Mouse (Mus musculus): ENCODE data around the gene Dyrk1a. TPM values are rescaled to one million over a fixed set of nuclear protein-coding genes. Genes with fewer than 3 reads are reported as not detected.

Dyrk1a gene
- polyA plus RNA-seq, 1 experiment: 47.8 TPM

DNA sequence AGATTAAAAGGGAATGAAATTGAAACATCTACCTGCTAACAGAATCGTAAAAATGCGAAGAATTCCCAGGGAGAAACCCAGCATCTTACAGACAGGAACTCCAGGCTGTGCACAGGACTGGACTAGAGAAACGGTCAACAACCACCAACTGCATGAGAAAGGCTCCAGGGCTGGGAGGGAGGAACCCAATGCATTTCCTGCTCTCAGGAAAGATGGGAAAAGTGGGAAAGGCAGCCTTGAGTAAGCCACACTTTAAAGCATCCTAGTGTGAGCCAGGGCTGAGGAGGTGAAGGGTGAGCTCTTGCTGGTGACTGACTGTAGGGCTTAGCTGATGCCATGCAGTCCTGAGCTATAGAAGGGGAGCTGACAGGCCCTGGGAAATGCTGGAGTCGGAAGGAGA, 131.3 kb downstream of the Dyrk1a start:
- no peak for DNase-seq (ENCODE audit: extremely low spot score in 1 of 2, low spot score in 1 of 2)

DNA sequence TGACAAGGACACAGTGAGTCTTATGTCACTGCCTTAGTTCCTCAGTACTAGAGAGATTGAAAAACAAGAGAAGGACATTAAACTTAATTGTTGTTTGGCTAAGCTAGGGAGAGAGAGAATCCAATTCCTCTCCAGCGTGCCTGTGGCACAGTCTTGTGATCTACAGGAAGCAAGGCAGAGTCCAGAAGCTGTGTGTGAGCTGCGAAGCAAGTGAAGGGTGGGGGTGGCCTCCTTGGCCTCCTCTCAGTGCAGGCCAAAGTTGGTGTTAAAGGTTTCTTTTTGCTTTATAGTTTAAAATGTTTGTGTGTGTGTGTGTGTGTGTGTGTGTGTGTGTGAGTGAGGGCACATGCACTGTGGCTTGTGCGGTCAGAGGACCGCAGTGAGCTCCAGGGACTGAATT, 132.2 kb downstream of the Dyrk1a start:
- DNase-seq (ENCODE audit: extremely low spot score in 1 of 2, low spot score in 1 of 2): no peak

DNA sequence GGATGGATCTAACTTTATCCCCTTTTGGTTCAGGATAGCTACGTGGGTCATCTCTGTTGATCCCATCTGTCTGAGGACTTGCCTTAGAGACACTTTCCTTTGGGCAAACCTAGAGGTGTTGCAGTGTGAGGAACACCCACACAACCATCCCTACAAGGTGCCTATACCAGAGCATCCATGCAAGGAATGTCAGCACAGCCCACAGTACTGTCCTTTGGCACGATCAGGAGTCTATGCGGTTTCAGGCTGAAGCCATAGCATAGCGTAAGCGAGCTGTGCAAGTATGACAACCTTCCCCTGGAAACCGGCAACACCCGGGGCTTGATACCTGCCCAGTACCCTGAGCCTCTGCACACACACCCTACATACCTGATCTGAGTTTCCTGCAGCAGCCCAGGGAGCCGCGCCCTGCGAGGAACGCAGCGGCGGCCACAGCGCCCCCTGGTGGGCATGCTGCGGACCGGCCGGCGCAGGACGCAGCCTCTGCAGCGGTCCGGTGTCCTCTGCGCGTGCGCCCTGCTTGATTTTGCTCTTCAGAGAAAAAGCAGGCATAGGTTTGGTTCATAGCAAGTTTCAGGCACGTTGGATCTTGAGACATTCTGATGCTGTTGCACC, 143.8 kb downstream of the Dyrk1a start:
- peak; percentile 47 to 88 for DNase-seq (ENCODE audit: extremely low spot score in 1 of 2, low spot score in 1 of 2)

DNA sequence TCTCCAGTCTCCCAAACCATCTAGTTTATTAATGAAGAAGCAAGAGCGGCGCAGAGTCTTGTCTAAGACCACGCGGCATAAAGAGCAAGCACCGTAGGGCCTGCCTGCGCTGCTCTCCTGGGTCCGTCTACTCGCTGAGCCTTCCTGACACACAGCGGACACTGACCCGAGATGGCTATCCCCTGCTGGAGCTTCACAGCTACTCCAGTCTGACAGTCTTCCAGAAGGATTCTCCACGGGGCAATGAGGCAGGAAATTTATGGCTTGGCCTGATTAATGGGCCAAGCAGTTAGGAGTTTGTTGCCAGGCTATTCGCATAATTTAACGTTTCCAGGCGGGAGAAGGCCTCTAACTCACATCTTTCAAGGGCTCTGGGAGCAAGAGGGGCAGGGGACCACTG, 144.7 kb downstream of the Dyrk1a start:
- no peak for DNase-seq (ENCODE audit: extremely low spot score in 1 of 2, low spot score in 1 of 2)

DNA sequence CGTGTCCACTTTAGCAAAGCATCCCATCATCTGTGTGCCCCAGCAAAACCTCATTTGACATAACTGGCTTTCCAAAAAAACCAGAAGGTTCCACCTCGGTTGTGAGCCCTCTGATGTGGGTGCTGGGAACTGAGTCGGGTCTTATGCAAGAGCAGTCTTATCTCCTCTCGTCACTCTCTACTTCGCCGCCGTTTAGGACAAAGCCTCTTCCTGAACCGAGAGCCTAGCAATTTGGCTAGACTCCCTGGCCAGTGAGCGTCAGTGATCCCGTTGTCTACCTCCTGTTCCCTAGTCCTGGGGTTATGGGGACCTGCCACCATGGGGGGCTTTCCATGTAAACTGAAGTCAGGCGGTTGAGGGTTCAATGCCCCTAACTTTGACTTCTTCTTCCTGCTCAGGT, 147.2 kb downstream of the Dyrk1a start:
- no peak for DNase-seq (ENCODE audit: extremely low spot score in 1 of 2, low spot score in 1 of 2)

DNA sequence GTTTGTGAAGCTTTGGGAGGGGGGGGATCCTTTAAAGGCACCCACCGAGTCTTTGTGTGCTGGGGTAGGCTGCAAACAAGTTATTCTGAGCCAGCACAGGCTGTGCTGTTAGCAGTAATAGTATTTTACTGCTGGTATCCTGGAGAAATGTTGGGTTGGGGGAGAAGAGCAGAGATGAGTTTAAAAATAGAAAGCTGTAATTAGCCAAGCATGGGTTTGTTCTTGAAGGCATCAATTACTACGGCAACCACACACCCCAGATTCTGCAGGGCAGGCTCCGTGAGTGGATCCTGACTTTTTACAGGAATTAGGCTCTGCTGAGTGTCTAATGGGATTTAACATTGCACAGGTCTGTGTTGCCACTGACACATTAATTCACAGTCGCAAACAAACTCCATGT, 149.1 kb downstream of the Dyrk1a start:
- DNase-seq (ENCODE audit: extremely low spot score in 1 of 2, low spot score in 1 of 2): no peak

DNA sequence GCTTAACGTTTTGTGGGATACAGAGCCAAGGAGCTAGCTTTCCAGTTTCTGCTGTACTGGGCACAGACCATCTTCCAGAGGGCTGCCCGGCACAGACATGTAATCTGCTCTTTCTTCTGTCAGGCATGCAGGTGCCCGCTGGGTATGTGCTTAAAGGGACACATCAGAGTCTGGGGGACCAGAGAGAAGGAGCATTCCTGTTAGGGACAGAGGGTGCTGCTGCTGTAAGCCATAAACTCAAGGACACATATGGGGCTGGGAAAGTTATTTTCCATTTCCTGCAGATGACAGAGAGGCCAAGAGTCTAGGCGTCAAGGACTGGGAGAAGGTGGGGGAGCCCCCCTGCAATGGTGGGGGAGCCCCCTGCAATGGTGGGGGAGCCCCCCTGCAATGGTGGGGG, 149.7 kb downstream of the Dyrk1a start:
- DNase-seq (ENCODE audit: extremely low spot score in 1 of 2, low spot score in 1 of 2): no peak

DNA sequence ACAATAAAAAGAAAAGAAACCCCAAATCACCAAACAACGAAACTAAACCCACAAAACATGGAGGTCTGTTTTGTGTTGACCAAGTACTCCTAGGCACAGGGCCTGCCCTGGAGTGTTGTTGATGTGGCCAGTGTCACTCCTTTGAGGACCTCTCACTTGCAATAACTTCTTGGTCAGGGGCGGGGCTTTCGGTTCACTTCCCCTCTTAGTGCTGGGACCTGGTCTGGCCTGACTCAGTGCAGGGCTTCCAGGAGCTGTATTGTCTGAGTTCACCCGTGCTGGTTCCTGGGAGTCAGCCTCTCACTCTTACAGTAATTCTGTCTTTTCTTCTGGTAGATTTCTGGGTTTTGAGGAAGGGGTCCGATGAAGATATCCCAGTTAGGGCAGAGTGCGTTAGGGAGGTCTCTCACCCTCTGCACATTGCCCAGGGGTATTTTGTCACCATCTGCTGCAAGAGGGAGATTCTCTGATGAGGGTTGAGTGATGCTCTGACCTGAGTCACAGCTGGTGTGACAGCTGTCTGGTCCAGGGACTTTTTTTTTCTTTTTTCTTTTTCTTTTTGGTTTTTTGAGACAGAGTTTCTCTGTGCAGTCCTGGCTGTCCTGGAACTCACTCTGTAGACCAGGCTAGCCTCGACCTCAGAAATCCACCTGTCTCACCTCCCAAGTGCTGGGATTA, 150.8 kb downstream of the Dyrk1a start:
- no peak for DNase-seq (ENCODE audit: extremely low spot score in 1 of 2, low spot score in 1 of 2)

DNA sequence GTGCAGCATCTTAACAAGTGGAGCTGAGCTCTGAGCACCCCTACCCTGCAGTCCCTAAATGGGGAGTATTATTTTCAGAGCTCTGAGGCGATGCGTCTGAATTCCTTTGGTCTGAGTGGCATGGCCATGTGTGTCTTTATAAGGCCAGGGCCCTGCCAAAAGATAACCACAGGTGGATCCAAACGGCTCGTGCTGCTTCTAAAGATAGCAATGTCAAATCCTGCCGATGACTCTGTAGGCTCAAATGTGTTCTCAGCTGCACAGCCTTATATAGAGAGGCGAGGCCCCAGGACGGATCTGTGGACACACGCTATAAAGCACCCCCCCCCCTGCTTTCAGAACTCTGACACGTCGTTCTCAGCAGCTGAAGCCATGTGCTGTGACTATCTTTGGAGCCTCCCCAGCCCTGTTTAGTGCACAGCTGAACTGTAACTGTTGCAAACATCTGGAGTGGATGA, 151.8 kb downstream of the Dyrk1a start:
- DNase-seq (ENCODE audit: extremely low spot score in 1 of 2, low spot score in 1 of 2): no peak

DNA sequence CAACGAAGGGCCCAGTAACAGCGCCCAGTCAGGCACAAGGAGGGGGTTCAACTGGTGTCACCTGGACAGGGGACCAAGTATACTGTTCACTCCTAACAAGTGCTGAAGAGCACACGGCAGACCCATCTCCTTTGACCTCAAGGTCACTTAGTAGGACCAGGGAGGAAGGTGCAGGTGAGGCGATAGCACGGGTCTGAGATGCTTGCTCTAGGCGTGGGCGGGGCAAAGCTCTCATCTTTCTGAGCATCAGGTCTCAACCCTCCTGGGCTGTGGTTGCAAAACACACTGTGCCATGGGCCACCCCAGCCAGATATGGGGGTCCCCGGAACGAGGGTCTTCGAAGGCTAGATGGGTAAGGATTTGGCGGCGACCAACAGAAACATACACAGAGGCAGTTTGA, 153.1 kb downstream of the Dyrk1a start:
- no peak for DNase-seq (ENCODE audit: extremely low spot score in 1 of 2, low spot score in 1 of 2)

DNA sequence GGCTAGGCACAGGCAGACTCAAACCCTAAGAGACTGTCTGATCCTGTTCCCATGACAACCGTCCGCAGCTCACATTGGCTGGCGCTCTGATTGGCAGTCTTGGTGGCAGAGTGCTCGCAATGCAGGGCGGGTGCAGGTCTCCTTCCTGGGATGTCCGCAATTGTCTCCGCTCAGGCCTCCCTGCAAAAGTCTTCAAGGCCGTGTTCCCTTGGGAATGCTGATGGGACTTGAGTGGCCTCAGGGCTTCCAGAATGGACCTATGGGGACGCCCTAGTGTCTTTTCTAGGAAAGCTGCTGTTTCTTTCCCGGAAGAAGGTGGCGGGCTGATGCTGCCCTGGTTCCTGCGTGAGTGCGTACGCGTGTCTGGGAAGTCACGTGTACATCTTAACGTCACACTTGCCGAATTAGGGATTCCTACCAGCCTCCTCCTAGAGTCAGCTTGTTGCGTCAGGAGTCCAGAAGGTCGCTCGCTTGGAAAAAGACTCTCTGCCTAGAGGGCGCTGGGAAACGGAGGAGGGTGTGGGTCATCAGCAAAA, 154.3 kb downstream of the Dyrk1a start:
- DNase-seq (ENCODE audit: extremely low spot score in 1 of 2, low spot score in 1 of 2): peak; percentile 91 to 94

DNA sequence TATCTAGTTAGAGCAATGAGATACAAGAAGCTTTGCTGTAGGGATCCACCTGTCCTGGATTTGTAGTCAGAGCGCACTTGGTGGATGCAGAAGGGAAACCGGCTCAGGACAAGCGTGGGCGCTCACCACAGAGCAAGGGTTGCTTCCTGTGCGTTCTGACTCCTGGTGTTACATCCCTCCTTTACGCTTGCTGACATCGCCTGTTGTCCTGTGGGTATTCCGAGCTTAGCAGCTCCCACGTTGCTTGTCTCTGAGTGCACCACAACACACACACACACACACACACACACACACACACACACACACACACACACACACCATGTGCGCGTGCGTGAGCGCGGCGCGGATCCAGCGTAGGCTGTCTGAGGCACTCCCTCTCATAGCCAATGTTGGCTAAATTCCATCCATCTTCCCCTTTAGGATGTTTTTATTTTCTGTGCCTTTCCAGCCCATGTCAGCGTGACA, 155.0 kb downstream of the Dyrk1a start:
- peak in 1 of 2 experiments; percentile 60 for DNase-seq (ENCODE audit: extremely low spot score in 1 of 2, low spot score in 1 of 2)

DNA sequence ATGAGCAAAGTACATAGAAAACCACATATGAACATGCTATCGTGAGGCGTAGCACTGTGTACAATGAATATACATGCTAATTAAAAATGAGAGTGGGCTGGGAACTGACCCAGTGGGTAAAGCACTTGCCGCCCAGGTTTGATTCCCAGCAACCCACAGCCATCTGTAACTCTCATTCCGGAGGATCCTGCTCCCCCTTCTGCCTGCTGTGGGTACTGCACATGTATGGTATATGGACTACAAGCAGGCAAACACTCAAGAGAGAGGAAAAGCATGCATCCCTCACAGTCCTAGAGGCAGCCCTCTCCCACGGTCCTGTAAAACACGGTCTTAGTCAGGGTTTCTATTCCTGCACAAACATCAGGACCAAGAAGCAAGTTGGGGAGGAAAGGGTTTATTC, 159.4 kb downstream of the Dyrk1a start:
- no peak for DNase-seq (ENCODE audit: extremely low spot score in 1 of 2, low spot score in 1 of 2)

DNA sequence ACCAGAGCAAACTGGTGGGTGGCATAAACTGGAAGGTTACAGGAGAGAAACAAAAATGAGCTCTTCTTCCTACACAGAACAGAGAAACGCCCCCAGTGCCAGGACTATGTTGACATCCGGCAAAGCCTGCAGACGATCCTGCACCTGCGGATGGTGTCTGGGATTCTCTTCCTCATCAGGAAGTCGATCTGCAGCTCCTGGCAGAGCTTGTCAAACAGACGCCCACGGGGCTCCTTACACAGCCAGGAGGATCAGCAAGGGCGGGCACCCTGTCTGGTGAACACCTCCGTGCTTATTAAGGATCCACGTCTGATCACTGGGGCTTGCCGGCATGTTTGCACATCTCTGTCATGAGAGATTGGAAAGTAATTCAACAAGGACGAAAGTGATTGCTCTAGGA, 161.2 kb downstream of the Dyrk1a start:
- DNase-seq (ENCODE audit: extremely low spot score in 1 of 2, low spot score in 1 of 2): peak in 1 of 2 experiments; percentile 59

DNA sequence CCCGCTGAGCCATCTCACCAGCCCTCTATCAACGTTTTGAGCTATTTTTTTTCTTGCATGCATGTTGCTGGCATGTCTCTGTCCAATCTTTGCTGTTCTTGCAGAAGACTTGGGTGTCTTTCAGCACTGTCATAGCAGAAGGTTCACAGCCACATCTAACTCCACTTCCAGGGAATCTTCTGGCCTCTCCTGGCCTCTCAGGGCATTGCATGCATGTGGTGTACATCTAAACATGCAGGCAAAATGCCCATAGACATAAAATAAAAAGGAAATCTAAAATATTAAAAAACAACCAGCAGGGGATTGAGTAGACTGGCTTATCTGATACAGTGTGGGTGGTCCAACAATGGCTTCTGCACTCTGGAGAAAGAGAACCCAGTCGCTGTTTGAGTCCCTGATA, 165.7 kb downstream of the Dyrk1a start:
- no peak for DNase-seq (ENCODE audit: extremely low spot score in 1 of 2, low spot score in 1 of 2)

DNA sequence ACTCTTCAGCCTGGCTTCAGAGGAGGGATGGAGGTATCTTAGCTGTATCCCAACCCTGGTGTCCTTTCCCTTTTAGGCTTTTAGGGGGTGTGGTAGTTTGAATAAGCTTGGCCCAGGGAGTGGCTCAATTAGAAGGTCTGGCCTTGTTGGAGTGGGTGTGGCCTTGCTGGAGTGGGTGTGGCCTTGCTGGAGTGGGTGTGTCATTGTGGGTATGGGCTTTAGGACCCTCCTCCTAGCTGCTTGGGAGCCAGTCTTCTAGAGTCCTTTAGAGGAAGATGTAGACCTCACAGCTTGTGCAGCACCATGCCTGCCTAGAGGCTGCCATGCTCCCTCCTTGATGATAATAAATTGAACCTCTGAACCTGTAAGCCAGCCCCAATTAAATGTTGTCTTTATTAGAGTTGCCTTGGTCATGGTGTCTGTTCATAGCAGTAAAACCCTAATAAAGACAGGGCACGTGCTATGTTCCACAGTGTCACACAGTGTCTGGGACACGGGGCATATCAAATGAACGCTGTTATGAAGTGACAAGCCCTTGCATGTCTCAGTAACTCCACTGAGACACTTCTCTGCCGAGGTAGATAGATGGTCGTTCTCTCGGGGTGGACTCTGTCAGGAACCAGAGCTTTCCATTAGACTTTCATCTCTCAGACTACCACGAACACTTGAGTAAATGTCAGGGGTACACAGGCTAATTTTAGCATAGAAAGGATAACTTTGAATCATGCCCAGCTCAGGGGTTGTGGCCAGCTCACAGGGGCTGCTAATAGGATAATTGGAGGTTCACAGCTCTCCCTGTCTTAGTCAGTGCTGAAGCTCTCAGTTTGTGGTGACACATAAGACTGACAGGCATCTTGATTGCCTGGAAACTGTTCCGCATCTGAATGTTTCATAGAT, 166.9 kb downstream of the Dyrk1a start:
- no peak for DNase-seq (ENCODE audit: extremely low spot score in 1 of 2, low spot score in 1 of 2)

DNA sequence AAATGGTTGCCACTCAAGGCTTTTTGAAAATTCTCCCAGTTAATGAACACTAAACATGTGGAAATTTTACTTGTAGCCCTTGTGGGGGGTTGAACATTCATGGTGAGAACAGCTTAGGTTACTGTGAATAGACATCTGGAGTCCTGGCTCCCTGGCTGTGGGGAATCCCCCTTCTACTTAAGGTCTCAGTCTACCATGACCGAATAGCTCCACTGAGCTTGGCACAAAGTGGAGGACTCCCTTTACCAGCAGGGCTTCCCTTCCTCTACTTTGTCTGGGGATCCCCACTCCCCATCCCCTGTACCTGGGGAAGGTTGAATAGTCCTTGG, 167.5 kb downstream of the Dyrk1a start:
- DNase-seq (ENCODE audit: extremely low spot score in 1 of 2, low spot score in 1 of 2): no peak

DNA sequence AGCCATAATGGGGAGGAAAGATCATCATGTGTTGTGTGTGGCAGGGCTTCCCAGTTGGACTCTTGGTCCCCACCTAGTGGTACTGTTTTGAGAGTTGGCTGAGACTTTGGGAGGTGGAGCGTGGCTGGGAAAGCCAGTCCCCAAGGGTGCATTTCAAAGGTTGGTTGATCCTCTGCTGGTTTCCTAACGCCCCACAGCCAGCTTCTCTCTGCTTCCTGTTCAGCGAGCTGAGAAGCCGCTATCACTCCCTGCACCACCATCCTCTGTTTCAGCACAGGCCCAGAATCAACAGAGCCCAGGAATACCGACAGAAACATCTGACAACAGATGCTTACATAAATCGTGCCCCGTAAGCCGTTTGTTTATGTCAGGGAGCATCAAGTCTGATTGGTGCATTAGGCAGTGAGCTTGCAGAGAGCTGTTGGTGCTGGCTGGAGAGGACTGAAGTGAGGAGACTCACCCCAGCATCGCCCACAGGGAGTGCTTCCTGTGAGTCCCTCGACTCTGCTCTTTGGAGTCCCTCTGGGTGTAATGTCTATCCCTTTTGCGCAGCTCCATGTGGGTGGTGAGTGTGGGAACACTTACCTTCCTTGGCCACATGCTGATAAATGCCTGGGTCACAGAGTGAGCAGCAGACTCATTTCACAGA, 174.2 kb downstream of the Dyrk1a start:
- DNase-seq (ENCODE audit: extremely low spot score in 1 of 2, low spot score in 1 of 2): peak; percentile 37 to 71

DNA sequence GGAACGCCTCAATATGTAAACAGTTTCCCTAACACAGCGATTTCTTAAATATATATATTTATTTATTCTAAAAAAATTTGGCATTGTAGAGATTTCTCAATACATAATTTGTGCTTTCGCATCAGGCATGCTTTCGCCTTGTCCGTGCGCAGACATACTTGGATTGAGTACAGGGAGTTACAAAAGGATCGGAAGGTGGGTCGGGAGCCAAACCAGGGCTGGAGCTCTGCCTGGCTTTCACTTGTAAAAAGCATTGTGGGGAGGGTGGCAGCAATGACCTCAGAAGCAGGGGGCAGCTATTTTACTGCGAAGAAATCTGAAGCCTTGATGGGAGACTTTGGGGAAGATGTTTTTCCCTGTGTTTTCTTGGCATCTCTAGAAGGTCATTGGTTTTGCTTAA, 175.2 kb downstream of the Dyrk1a start:
- peak in 1 of 2 experiments; percentile 45 for DNase-seq (ENCODE audit: extremely low spot score in 1 of 2, low spot score in 1 of 2)
